Mouse (Mus musculus): ENCODE measurements around the gene Gm49320. TPM values are rescaled to one million over a fixed set of nuclear protein-coding genes. Genes with fewer than 3 reads are reported as not detected.

Gm49320 gene
- polyA plus RNA-seq, 1 experiment from 2014 or later: 0.97 TPM

- Histone ChIP-seq H3K4me1 (replicated peaks; ENCODE audit: insufficient read depth, low read length) (peaks cover 20% of the 10 kb centered on the region), H3K4me3 (replicated peaks; ENCODE audit: low read depth, low read length) (peak overlapping the region; percentile 40), H3K36me3 (ENCODE audit: insufficient read depth, low read length) (0 out of 2 replicates have a peak, but pooled peaks cover 3% of the 10 kb centered on the region), H3K4me2 (ENCODE audit: low read length) (peak overlapping the region; percentile 83), H3K27ac (no peak overlapping the region), H3K9me3 (replicated peaks; ENCODE audit: low read length) (no peaks in the 10 kb centered on the region), H3K27me3 (ENCODE audit: insufficient read depth, low read length) (0 out of 2 replicates have a peak, but pooled peaks cover 6% of the 10 kb centered on the region), H3K9ac (ENCODE audit: low read depth, low read length) (peak overlapping the region; percentile 50; the same call in 1 of the 2 replicates)
- WGBS: 7% methylated on average over 18 of the region's 18 CpGs
- DNase-seq (ENCODE audit: low spot score) (peak; percentile 52), ATAC-seq (replicated peaks; ENCODE audit: low FRiP score, low read depth) (peak; percentile 60)
- TF ChIP-seq CTCF (IDR thresholded peaks at IDR 0.05; ENCODE audit: low read depth): no peak
Observed at GRCm38 (mm10) chr8:4213210-4214005, 25.3 kb upstream of the Gm49320 start.

GRCm38 (mm10) chr8:4214006-4214980 is 24.4 kb upstream of the Gm49320 start:
- H3K27ac ChIP-seq: no peak overlapping the region
- H3K4me1 ChIP-seq (replicated peaks; ENCODE audit: insufficient read depth, low read length): peaks cover 20% of the 10 kb centered on the region
- H3K9me3 ChIP-seq (replicated peaks; ENCODE audit: low read length): no peaks in the 10 kb centered on the region
- no peak for TF ChIP-seq CTCF (IDR thresholded peaks at IDR 0.05; ENCODE audit: low read depth)
- WGBS: 15% methylated on average over 33 of the region's 33 CpGs
- H3K9ac ChIP-seq (ENCODE audit: low read depth, low read length): 0 out of 2 replicates have a peak overlapping the region, but pooled peaks have one; percentile 5
- 0 out of 2 replicates have a peak, but pooled peaks cover 7% of the 10 kb centered on the region for H3K27me3 ChIP-seq (ENCODE audit: insufficient read depth, low read length)
- H3K4me2 ChIP-seq (ENCODE audit: low read length): peak overlapping the region; percentile 83
- H3K36me3 ChIP-seq (ENCODE audit: insufficient read depth, low read length): 0 out of 2 replicates have a peak, but pooled peaks cover 3% of the 10 kb centered on the region
- DNase-seq (ENCODE audit: low spot score): peak; percentile 67
- peak overlapping the region; percentile 40 for H3K4me3 ChIP-seq (replicated peaks; ENCODE audit: low read depth, low read length)
- ATAC-seq (replicated peaks; ENCODE audit: low FRiP score, low read depth): peak; percentile 22

GRCm38 (mm10) chr8:4216296-4216695 is 22.4 kb upstream of the Gm49320 start:
- H3K4me2 ChIP-seq (ENCODE audit: low read length): peak overlapping the region; percentile 86
- no peaks in the 10 kb centered on the region for H3K9me3 ChIP-seq (replicated peaks; ENCODE audit: low read length)
- H3K27me3 ChIP-seq (ENCODE audit: insufficient read depth, low read length): 0 out of 2 replicates have a peak, but pooled peaks cover 7% of the 10 kb centered on the region
- no peak overlapping the region for H3K9ac ChIP-seq (ENCODE audit: low read depth, low read length)
- TF ChIP-seq CTCF (IDR thresholded peaks at IDR 0.05; ENCODE audit: low read depth): no peak
- H3K36me3 ChIP-seq (ENCODE audit: insufficient read depth, low read length): no peaks in the 10 kb centered on the region
- peak overlapping the region; percentile 48 for H3K4me3 ChIP-seq (replicated peaks; ENCODE audit: low read depth, low read length)
- no peak overlapping the region for H3K27ac ChIP-seq
- WGBS: 7% methylated on average over 18 of the region's 18 CpGs
- no peak for ATAC-seq (replicated peaks; ENCODE audit: low FRiP score, low read depth)
- peaks cover 20% of the 10 kb centered on the region for H3K4me1 ChIP-seq (replicated peaks; ENCODE audit: insufficient read depth, low read length)
- no peak for DNase-seq (ENCODE audit: low spot score)

- ATAC-seq (replicated peaks; ENCODE audit: low FRiP score, low read depth) (peak; percentile 78), DNase-seq (ENCODE audit: low spot score) (peak; percentile 68)
- WGBS: 1% methylated on average over 39 of the region's 44 CpGs
- Histone ChIP-seq H3K4me3 (replicated peaks; ENCODE audit: low read depth, low read length) (peak within 1 kb of the TSS; percentile 48), H3K27ac (no peak within 1 kb of the TSS), H3K36me3 (ENCODE audit: insufficient read depth, low read length) (no peaks in the 10 kb centered on the region), H3K27me3 (ENCODE audit: insufficient read depth, low read length) (0 out of 2 replicates have a peak, but pooled peaks cover 7% of the 10 kb centered on the region), H3K4me2 (ENCODE audit: low read length) (peak within 1 kb of the TSS; percentile 86), H3K4me1 (replicated peaks; ENCODE audit: insufficient read depth, low read length) (peaks cover 20% of the 10 kb centered on the region), H3K9me3 (replicated peaks; ENCODE audit: low read length) (no peaks in the 10 kb centered on the region), H3K9ac (ENCODE audit: low read depth, low read length) (peak within 1 kb of the TSS; percentile 54)
- TF ChIP-seq CTCF (IDR thresholded peaks at IDR 0.05; ENCODE audit: low read depth): no peak
Observed at GRCm38 (mm10) chr8:4216791-4217621, 21.7 kb upstream of the Gm49320 start, which contains the start of gene Prr36. Prr36 (minus strand) TSS chr8:4217459.

GRCm38 (mm10) chr8:4219617-4220016 is 19.0 kb upstream of the Gm49320 start:
- Histone ChIP-seq H3K27ac (no peak overlapping the region), H3K9ac (ENCODE audit: low read depth, low read length) (no peak overlapping the region), H3K36me3 (ENCODE audit: insufficient read depth, low read length) (no peaks in the 10 kb centered on the region), H3K9me3 (replicated peaks; ENCODE audit: low read length) (no peaks in the 10 kb centered on the region), H3K4me3 (replicated peaks; ENCODE audit: low read depth, low read length) (no peak overlapping the region), H3K4me2 (ENCODE audit: low read length) (no peak overlapping the region), H3K4me1 (replicated peaks; ENCODE audit: insufficient read depth, low read length) (0 out of 2 replicates have a peak, but pooled peaks cover 2% of the 10 kb centered on the region), H3K27me3 (ENCODE audit: insufficient read depth, low read length) (0 out of 2 replicates have a peak, but pooled peaks cover 4% of the 10 kb centered on the region)
- TF ChIP-seq CTCF (IDR thresholded peaks at IDR 0.05; ENCODE audit: low read depth): no peak
- DNase-seq (ENCODE audit: low spot score) (no peak), ATAC-seq (replicated peaks; ENCODE audit: low FRiP score, low read depth) (no peak)
- 85% methylated on average over 3 of the region's 3 CpGs for WGBS

Measured in kidney, postnatal 0 days (tissue).